Mouse (Mus musculus) forelimb bud, embryonic 11.5 days (tissue): Measurements from ENCODE around the gene Mthfsd.

Experiments
- DNase-seq: peaks from one replicate; pipeline ENCODE4 v3.0.0-alpha.2; 2012; ENCODE audit warnings: low read depth, low spot score

Mthfsd gene

DNA sequence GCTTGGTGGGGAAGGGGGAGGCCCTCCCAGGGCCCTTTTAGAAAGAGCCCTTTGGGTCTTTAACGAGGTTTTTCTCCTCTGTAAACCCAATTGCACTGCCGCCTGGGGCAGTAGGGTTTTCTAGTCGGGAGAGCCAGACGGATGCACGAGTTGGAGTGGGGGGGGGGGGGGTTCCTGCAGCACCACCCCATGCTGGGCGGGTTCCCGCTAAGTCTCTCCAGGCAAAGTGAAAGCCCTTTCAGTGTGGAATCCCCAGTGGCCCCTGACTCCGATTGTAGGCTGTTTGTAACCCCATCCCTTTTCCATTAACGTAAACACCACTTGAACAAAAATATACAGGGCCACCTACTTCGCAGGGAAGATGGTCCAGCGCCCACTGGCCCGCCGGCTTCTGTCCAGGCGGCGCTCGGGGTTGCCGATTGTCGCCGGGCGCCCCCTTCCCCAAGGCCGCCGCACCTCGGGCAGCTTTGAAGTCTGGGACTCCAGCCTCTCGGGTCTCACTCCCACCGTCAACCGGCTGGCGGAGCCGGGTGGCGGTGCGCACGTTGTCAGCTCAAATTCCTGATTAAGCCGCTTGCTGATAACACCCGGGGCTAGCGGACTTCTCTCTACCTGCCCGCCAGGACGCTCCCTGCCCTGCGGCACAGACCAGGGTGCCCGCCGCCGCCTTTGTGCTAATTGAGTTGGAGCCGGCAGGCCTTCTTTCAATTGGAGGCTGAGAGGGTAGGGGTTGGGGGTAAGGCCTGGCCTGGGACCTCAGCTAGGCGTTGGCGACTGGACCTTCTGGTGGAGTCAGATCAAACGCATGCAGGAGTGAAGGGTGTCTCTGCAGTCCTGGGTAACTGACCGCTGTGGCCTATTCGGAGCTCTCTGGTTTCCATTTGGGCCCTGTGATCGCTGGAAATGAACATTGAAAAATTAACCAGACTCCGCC is 34.8 kb downstream of the Mthfsd start:
- no peak for DNase-seq

DNA sequence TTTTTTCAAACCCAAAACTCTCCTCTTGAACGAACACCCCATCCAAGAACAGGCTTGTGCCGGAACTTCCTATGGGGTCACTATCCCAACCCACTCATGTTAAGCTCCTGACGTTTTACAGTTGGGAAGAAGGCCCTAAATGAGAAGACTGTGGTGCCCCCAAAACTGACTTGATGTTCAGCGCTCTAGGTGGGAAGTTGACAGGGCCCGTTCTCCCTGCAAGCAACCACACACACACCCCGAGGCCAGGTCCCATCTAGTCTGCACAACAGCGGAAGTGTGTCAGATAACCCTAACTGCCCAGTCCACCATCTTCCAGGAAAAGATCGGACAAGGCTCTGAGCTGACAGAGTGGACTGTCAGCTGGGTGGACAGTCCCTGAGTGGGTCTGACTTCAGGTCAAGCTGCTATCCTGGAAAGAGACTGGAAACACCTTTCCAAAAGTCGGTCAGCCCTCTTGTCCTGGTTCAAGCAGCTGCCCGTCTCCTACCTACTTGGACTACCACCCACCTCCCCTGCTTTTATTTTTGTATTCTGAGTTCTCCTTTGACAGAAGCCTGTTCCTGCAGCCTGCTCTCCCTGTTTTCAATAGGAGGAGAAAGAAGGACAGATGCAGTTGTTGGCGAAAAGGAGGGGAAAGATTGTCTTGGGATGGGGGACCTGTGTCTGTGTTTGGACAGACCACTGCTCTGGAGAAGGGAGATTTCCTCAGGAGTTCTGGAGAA is 35.6 kb downstream of the Mthfsd start:
- no peak for DNase-seq

DNA sequence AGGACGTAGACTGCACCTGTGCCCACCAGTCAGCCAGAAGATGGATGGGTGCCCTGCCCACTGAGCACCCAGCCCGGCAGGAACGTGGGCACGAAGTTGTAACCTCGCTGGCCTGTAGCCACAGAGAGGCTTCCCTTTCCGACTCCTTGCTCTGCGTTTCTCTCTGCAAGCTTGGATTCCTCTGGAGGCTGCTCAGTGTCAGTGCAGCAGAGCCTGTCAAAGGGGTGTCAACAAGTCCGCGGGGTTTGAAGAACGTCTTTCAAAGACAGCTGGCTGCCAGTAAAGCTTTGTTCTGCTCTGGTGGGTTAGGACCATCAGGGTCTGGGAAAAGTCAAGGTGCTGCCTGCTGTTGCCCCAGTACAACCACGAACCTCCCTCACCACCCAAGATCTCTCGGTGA is 36.7 kb downstream of the Mthfsd start:
- DNase-seq = no peak

DNA sequence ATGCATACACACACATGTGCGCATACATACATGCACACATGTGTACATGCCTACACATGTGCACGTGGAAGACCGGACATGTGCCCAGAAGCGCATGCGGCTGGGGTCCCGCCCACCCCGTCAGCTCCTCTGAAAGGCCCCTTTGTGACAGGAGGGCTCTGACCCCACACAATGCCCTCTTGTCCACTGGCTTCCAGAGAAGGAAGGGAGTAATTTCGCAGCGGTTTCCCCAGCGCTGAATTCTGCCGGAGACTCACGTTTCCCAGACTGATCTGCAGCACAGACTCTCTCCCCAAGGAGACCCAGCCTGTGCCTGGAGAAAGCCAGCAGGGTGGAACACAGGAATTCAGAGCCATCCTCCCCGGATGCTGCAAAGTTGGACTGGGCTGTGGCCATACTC is 44.5 kb downstream of the Mthfsd start:
- no peak for DNase-seq

DNA sequence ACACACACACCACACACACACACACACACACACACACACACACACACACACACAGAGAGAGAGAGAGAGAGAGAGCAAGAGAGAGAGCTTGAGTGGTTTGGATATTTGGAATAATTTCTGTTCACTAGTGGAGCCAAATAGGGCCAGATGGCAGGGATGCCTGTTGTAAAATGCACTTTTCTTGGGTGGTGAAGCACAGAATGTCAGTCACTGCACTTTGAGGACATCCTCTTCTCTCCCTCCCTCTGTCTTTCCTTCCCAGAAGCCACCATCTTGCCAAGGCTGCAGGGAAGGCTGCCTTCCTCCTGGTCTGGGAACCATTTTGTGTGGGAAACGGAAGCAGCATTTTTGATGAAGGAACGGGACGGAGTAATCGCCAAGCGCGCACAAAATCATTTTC is 45.7 kb downstream of the Mthfsd start:
- no peak for DNase-seq

DNA sequence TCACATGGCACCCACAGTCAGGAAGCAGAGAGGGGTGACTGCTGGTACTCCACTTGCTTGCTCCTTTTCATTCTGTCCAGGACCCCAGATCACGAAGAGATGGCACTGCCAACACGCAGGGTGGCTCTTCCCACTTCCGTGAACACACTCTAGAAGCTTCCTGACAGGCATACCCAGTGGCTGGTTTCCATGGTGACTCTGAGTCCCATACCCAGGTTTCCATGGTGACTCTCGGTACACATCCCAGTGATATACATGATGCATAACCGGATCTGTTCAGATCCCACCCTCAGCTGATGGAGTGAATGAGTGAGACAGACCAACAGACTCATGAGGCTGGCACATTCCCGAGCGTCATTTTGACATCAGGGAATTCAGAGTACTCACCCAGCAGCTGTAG is 49.1 kb downstream of the Mthfsd start:
- DNase-seq = no peak

DNA sequence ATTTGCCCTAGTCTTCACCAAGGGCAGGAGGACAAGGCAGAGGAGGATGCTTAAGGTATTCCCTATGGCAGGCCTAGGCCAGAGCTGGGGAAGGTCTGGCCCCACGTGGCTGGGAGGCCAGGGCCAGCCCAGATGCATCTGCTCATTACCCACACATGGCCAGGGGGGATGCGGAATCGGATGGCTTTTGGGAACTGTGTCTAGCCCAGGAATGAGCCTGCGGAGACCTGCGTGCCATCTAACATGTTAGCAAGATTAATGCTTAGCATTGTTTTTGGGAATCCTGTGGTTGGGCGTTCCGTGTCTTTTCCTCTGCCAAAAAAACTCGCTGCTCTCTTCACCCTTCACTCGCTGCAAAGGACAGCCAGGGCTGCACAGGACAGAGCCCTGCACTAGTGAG is 50.1 kb downstream of the Mthfsd start:
- DNase-seq = no peak

DNA sequence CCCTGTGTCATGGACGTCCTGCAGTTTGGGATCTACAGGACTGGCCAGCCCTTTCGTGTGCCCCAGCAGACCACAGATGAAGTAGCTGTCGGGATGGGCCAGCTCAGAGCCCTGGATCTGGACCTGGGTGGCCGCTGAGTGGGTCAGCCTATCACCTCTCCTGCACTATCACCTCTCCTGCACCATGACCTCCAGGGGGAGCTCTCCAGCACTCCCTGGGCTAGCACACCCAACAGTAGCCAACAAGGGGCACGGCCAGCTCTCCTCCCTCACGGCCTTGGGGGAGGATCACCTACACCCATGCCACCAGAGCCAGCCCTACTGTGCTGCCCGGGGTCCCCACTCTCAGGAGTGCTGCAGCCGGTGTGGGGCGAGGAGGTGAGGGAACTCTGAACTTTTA is 60.8 kb downstream of the Mthfsd start:
- no peak for DNase-seq

DNA sequence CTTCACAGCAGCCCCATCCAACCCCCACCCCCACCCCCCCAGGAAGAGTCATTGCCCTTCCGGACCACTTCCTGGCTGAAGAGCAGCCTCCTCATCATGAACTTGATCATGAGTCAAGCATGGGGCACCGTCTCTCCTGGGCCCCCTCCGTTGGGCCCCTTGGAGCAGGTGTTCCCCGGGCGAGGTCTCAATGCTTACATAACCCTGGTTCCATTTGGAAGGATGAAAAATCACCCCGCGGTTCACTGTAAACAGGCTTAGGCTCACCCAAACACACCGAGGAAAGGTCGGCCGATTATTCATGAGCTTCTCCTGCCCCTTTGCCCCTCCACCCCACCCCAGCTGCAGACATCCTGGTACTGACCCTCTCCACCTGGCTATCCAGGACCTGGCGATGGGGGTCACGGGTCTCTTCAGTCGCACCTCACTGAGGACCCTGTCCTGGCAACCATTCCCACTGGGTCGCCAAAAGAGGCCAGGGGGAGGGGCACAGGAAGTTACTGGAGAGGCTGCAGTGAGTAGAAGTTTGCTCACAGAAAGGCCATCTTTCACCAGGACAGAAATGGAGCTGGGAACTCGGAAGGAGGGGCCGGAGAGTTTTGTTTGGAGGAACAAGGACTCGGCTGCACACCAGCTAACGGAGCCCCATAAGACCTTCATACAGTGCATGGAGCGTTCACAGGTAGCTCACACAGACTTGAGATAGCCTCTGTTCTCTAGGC is 64.3 kb downstream of the Mthfsd start:
- DNase-seq = no peak
